Mouse (Mus musculus) heart, embryonic 11.5 days (tissue): ENCODE data around the gene Notch2. TPM values are rescaled to one million over a fixed set of nuclear protein-coding genes. Genes with fewer than 3 reads are reported as not detected.
"Not testable (repeated sequence)": the region's sequence is repeated elsewhere in the genome, so short reads cannot be mapped to it uniquely, and the experiment has no call there.

Experiments
- ATAC-seq: fragments of 200-750 bp; cut with Nextera tagmentation; replicated peaks from 2 replicates; pipeline ENCODE4 v1.8.0; 2017; ENCODE audit warnings: moderate library complexity; ENCODE audit not compliant: insufficient number of reproducible peaks, low FRiP score, low TSS enrichment
- H3K27ac ChIP-seq: fragments of 300-500 bp; sonication (generic); 2 replicates; pipeline ENCODE4 v1.5.1; 2014; ENCODE audit warnings: mild to moderate bottlenecking, low read depth, low read length
- H3K27me3 ChIP-seq: fragments of 300-500 bp; sonication (generic); 2 replicates; pipeline ENCODE4 v1.6.1; 2014; ENCODE audit warnings: mild to moderate bottlenecking, low read length, mixed read lengths; ENCODE audit not compliant: control insufficient read depth, insufficient read depth
- H3K36me3 ChIP-seq: fragments of 300-500 bp; sonication (generic); 2 replicates; pipeline ENCODE4 v1.6.1; 2014; ENCODE audit warnings: mild to moderate bottlenecking, low read length, moderate library complexity, mixed read lengths; ENCODE audit not compliant: control insufficient read depth, insufficient read depth
- H3K4me1 ChIP-seq: fragments of 300-500 bp; sonication (generic); 2 replicates; pipeline ENCODE4 v1.6.1; 2014; ENCODE audit warnings: low read length; ENCODE audit not compliant: control insufficient read depth, insufficient read depth
- H3K4me2 ChIP-seq: fragments of 300-500 bp; sonication (generic); 2 replicates; pipeline ENCODE4 v1.6.1; 2014; ENCODE audit warnings: mild to moderate bottlenecking, moderate library complexity
- H3K4me3 ChIP-seq: fragments of 300-500 bp; sonication (generic); 2 replicates; pipeline ENCODE4 v1.5.1; 2014; ENCODE audit warnings: low read depth, low read length
- H3K9ac ChIP-seq: fragments of 300-500 bp; sonication (generic); 2 replicates; pipeline ENCODE4 v1.6.1; 2014; ENCODE audit warnings: mild to moderate bottlenecking, low read depth, low read length, moderate library complexity
- H3K9me3 ChIP-seq: fragments of 300-500 bp; sonication (generic); replicated peaks from 2 replicates; pipeline ENCODE4 v1.6.1; 2016; ENCODE audit warnings: low read length; ENCODE audit not compliant: control insufficient read depth
- WGBS: fragments of 180-500 bp; shearing (Covaris S2); extraction: QIAGEN DNeasy Blood & Tissue Kit; methylation state at CpG from one replicate; pipeline ENCODE4 v1.1.7; 2014; ENCODE audit not compliant: insufficient replicate concordance; 5-methylcytosine and 5-hydroxymethylcytosine counted together
- polyA plus RNA-seq: library from polyadenylated mRNA; unstranded; fragments of >200 nt; fragmentation: Nextera tagmentation; extraction: Ambion mirVana; gene quantifications from 2 replicates; pipeline ENCODE4 v1.2.1, GENCODE M21; 2014

Gene Notch2
- polyA plus RNA-seq, 1 experiment from 2014 or later = 12.5 TPM

- not testable (repeated sequence) for H3K27me3 ChIP-seq, H3K9ac ChIP-seq, ATAC-seq, H3K4me1 ChIP-seq, H3K4me2 ChIP-seq, H3K27ac ChIP-seq, H3K9me3 ChIP-seq, H3K4me3 ChIP-seq
- peaks cover 36% of the 10 kb centered on the region for H3K36me3 ChIP-seq
- 89% methylated on average over 4 of the region's 4 CpGs for WGBS
Measured at GRCm38 (mm10) chr3:98132140-98132539, 118.8 kb downstream of the Notch2 start.

GRCm38 (mm10) chr3:98132636-98133035 is 119.3 kb downstream of the Notch2 start:
- no peaks in the 10 kb centered on the region for H3K4me1 ChIP-seq
- 92% methylated on average over 8 of the region's 8 CpGs for WGBS
- H3K4me2 ChIP-seq = no peak overlapping the region
- H3K27me3 ChIP-seq = no peaks in the 10 kb centered on the region
- no peak overlapping the region for H3K9ac ChIP-seq
- no peak for ATAC-seq
- H3K36me3 ChIP-seq = peaks cover 41% of the 10 kb centered on the region
- no peak overlapping the region for H3K4me3 ChIP-seq
- H3K27ac ChIP-seq = no peak overlapping the region
- no peaks in the 10 kb centered on the region for H3K9me3 ChIP-seq

- no peak for ATAC-seq
- no peaks in the 10 kb centered on the region for H3K9me3 ChIP-seq
- 84% methylated on average over 15 of the region's 15 CpGs for WGBS
- H3K36me3 ChIP-seq = peaks cover 54% of the 10 kb centered on the region
- H3K9ac ChIP-seq = no peak overlapping the region
- H3K4me3 ChIP-seq = no peak overlapping the region
- H3K4me2 ChIP-seq = no peak overlapping the region
- no peak overlapping the region for H3K27ac ChIP-seq
- no peaks in the 10 kb centered on the region for H3K4me1 ChIP-seq
- no peaks in the 10 kb centered on the region for H3K27me3 ChIP-seq
Measured at GRCm38 (mm10) chr3:98141456-98141855, 128.1 kb downstream of the Notch2 start.

DNA sequence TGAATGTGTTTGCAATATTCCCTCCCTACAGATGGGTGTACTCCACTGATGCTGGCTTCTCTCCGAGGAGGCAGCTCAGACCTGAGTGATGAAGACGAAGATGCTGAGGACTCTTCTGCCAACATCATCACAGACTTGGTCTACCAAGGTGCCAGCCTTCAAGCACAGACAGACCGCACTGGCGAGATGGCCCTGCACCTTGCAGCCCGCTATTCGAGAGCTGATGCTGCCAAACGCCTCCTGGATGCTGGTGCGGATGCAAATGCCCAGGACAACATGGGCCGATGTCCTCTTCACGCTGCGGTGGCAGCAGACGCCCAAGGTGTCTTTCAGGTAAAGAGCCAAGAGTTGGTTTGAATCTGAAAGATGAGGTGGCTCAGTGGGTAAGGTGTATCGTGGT is 129.5 kb downstream of the Notch2 start:
- Histone ChIP-seq H3K9ac (no peak overlapping the region), H3K27ac (no peak overlapping the region), H3K4me3 (no peak overlapping the region), H3K36me3 (peaks cover 51% of the 10 kb centered on the region), H3K4me2 (no peak overlapping the region), H3K9me3 (no peaks in the 10 kb centered on the region), H3K27me3 (no peaks in the 10 kb centered on the region), H3K4me1 (no peaks in the 10 kb centered on the region)
- no peak for ATAC-seq
- whole genome bisulfite sequencing = 91% methylated on average over 13 of the region's 13 CpGs

DNA sequence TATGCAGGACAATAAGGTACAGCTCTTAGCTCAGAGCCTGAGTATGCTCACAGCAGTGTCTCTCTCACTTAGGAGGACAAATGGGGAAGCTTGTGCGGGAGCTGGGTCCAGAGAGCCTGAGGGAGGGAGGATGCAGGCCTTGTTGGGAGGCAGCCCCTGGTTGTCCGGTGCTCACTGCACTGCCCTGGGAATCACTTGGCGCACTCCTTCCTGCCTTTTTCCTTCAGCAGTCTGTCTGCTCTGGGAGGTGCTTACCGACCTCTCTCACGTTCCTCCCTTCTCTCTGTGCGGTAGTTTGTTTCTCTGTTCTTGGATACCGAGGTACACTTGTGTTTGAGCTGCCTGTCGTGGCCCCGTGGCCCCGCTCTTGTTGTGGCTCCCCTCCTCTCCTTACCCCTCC is 131.9 kb downstream of the Notch2 start:
- Histone ChIP-seq H3K27me3 (no peaks in the 10 kb centered on the region), H3K4me3 (no peak overlapping the region), H3K9ac (no peak overlapping the region), H3K4me1 (no peaks in the 10 kb centered on the region), H3K4me2 (no peak overlapping the region), H3K36me3 (peaks cover 39% of the 10 kb centered on the region), H3K9me3 (no peaks in the 10 kb centered on the region), H3K27ac (no peak overlapping the region)
- ATAC-seq = no peak
- WGBS = 84% methylated on average over 10 of the region's 10 CpGs

GRCm38 (mm10) chr3:98146471-98147410 is 133.4 kb downstream of the Notch2 start:
- H3K27ac ChIP-seq = no peak overlapping the region
- ATAC-seq = no peak
- H3K27me3 ChIP-seq = no peaks in the 10 kb centered on the region
- no peaks in the 10 kb centered on the region for H3K9me3 ChIP-seq
- no peak overlapping the region for H3K4me2 ChIP-seq
- no peaks in the 10 kb centered on the region for H3K4me1 ChIP-seq
- peaks cover 34% of the 10 kb centered on the region for H3K36me3 ChIP-seq
- no peak overlapping the region for H3K9ac ChIP-seq
- H3K4me3 ChIP-seq = no peak overlapping the region
- WGBS = 91% methylated on average over 29 of the region's 29 CpGs

- no peak overlapping the region for H3K4me2 ChIP-seq
- no peaks in the 10 kb centered on the region for H3K9me3 ChIP-seq
- H3K4me1 ChIP-seq = no peaks in the 10 kb centered on the region
- ATAC-seq = no peak
- no peak overlapping the region for H3K27ac ChIP-seq
- no peaks in the 10 kb centered on the region for H3K27me3 ChIP-seq
- no peak overlapping the region for H3K4me3 ChIP-seq
- 82% methylated on average over 14 of the region's 14 CpGs for WGBS
- H3K9ac ChIP-seq = no peak overlapping the region
- peaks cover 27% of the 10 kb centered on the region for H3K36me3 ChIP-seq
Measured at GRCm38 (mm10) chr3:98147706-98148105, 134.4 kb downstream of the Notch2 start.

GRCm38 (mm10) chr3:98149881-98150280 is 136.6 kb downstream of the Notch2 start:
- peaks cover 16% of the 10 kb centered on the region for H3K36me3 ChIP-seq
- no peaks in the 10 kb centered on the region for H3K9me3 ChIP-seq
- no peak for ATAC-seq
- no peaks in the 10 kb centered on the region for H3K27me3 ChIP-seq
- H3K27ac ChIP-seq = no peak overlapping the region
- H3K4me3 ChIP-seq = no peak overlapping the region
- H3K9ac ChIP-seq = no peak overlapping the region
- H3K4me2 ChIP-seq = no peak overlapping the region
- 89% methylated on average over 11 of the region's 11 CpGs for WGBS
- H3K4me1 ChIP-seq = no peaks in the 10 kb centered on the region

GRCm38 (mm10) chr3:98151016-98151415 is 137.7 kb downstream of the Notch2 start:
- Histone ChIP-seq H3K4me1 (no peaks in the 10 kb centered on the region), H3K9me3 (no peaks in the 10 kb centered on the region), H3K4me2 (no peak overlapping the region), H3K27me3 (no peaks in the 10 kb centered on the region), H3K4me3 (no peak overlapping the region), H3K27ac (no peak overlapping the region), H3K9ac (no peak overlapping the region), H3K36me3 (peaks cover 10% of the 10 kb centered on the region)
- 89% methylated on average over 10 of the region's 10 CpGs for WGBS
- ATAC-seq = no peak
